Mouse (Mus musculus): Measurements from ENCODE around the gene Comt.

- TF ChIP-seq GATA1 (IDR thresholded peaks at IDR 0.05; ENCODE audit: low read length) (no peak), TAL1 (IDR thresholded peaks at IDR 0.05; ENCODE audit: low read length) (no peak)
Measured at GRCm38 (mm10) chr16:18417491-18417890, 9.2 kb downstream of the Comt start.
